Mouse (Mus musculus) MEL (cell line): ENCODE results near the gene Ubl5. TPM values are rescaled to one million over a fixed set of nuclear protein-coding genes. Genes with fewer than 3 reads are reported as not detected.

Experiments used
- DNase-seq: peaks from one replicate; pipeline ENCODE4 v3.0.0; 2011; ENCODE audit warnings: low read depth, low spot score
- H3K27ac ChIP-seq: 2 replicates; pipeline ENCODE4 v1.5.1; 2012; ENCODE audit warnings: low read depth, mild to moderate bottlenecking, control low read depth, low read length, moderate library complexity; ENCODE audit not compliant: control insufficient read depth
- H3K27me3 ChIP-seq, 2 experiments: fragments of 150-350 bp in 1 of 2; sonication (generic) in 1 of 2; 2 replicates each; pipeline ENCODE4 v1.6.1; 2012; ENCODE audit warnings: low read length in 2 of 2, mild to moderate bottlenecking in 2 of 2, improper control_type of control experiment in 1 of 2, moderate library complexity in 1 of 2; ENCODE audit not compliant: insufficient read depth in 2 of 2, control insufficient read depth in 1 of 2
- H3K36me3 ChIP-seq, 2 experiments: 2 replicates each; pipeline ENCODE4 v1.6.1; 2012 to 2014; ENCODE audit warnings: low read length in 2 of 2, improper control_type of control experiment in 1 of 2, inconsistent platforms in 1 of 2, mild to moderate bottlenecking in 1 of 2; ENCODE audit not compliant: insufficient read depth in 2 of 2, control insufficient read depth in 1 of 2
- H3K4me1 ChIP-seq, 2 experiments: fragments of 150-350 bp in 1 of 2; sonication (generic) in 1 of 2; 2 replicates each; pipeline ENCODE4 v1.6.1; 2012; ENCODE audit warnings: low read length in 2 of 2, improper control_type of control experiment in 1 of 2, mild to moderate bottlenecking in 1 of 2; ENCODE audit not compliant: insufficient read depth in 2 of 2, control insufficient read depth in 1 of 2
- H3K4me3 ChIP-seq, 2 experiments: fragments of 150-350 bp in 1 of 2; sonication (generic) in 1 of 2; 2 replicates each; pipeline ENCODE4 v1.5.1; 2012; ENCODE audit warnings: low read depth in 2 of 2, low read length in 2 of 2, mild to moderate bottlenecking in 2 of 2, moderate library complexity in 2 of 2, control low read depth in 1 of 2, improper control_type of control experiment in 1 of 2; ENCODE audit not compliant: control insufficient read depth in 1 of 2, insufficient read depth in 1 of 2
- H3K79me2 ChIP-seq: 2 replicates; pipeline ENCODE4 v1.6.1; 2012; ENCODE audit warnings: mild to moderate bottlenecking, low read length, moderate library complexity; ENCODE audit not compliant: control insufficient read depth, poor library complexity, insufficient read depth
- H3K9ac ChIP-seq: 2 replicates; pipeline ENCODE4 v1.6.1; 2012; ENCODE audit warnings: low read depth, mild to moderate bottlenecking, control low read depth, low read length, moderate library complexity; ENCODE audit not compliant: control insufficient read depth, poor library complexity, severe bottlenecking
- H3K9me3 ChIP-seq: fragments of 150-350 bp; sonication (generic); replicated peaks from 2 replicates; pipeline ENCODE4 v1.6.1; 2012; ENCODE audit warnings: mild to moderate bottlenecking, low read length, improper control_type of control experiment, moderate library complexity; ENCODE audit not compliant: insufficient read depth
- BHLHE40 ChIP-seq: IDR thresholded peaks from 2 replicates; pipeline ENCODE4 v1.6.1; 2012; ENCODE audit warnings: low read depth, mild to moderate bottlenecking, inconsistent platforms, low read length, improper control_type of control experiment, borderline replicate concordance
- CHD1 ChIP-seq: IDR thresholded peaks from 2 replicates; pipeline ENCODE4 v1.6.1; 2012; ENCODE audit warnings: low read depth, mild to moderate bottlenecking, inconsistent platforms, low read length, improper control_type of control experiment
- CHD2 ChIP-seq: IDR thresholded peaks from 2 replicates; pipeline ENCODE4 v1.6.1; 2011; ENCODE audit warnings: low read length, improper control_type of control experiment
- CTCF ChIP-seq, 3 experiments: IDR thresholded peaks in 2 of 3; conservative IDR thresholded peaks in 1 of 3; 2 replicates each; pipeline ENCODE4 v1.5.1; 2011 to 2012; ENCODE audit warnings: low read length in 3 of 3, low read depth in 2 of 3, mild to moderate bottlenecking in 2 of 3, improper control_type of control experiment in 1 of 3, inconsistent platforms in 1 of 3, mixed read lengths in 1 of 3, moderate library complexity in 1 of 3; ENCODE audit not compliant: control insufficient read depth in 1 of 3, insufficient read depth in 1 of 3, poor library complexity in 1 of 3, severe bottlenecking in 1 of 3
- E2F4 ChIP-seq: IDR thresholded peaks from 2 replicates; pipeline ENCODE4 v1.6.1; 2011; ENCODE audit warnings: low read depth, low read length, improper control_type of control experiment, borderline replicate concordance
- EP300 ChIP-seq, 2 experiments: IDR thresholded peaks; 2 replicates each; pipeline ENCODE4 v1.6.1; 2011; ENCODE audit warnings: improper control_type of control experiment in 2 of 2, low read length in 2 of 2, low read depth in 1 of 2, mild to moderate bottlenecking in 1 of 2
- ETS1 ChIP-seq: IDR thresholded peaks from 2 replicates; pipeline ENCODE4 v1.6.1; 2012; ENCODE audit warnings: low read depth, mild to moderate bottlenecking, inconsistent platforms, low read length, improper control_type of control experiment, moderate library complexity
- GATA1 ChIP-seq: IDR thresholded peaks from 2 replicates; pipeline ENCODE4 v1.6.1; 2011; ENCODE audit warnings: low read depth, low read length, improper control_type of control experiment
- HCFC1 ChIP-seq: IDR thresholded peaks from 2 replicates; pipeline ENCODE4 v1.6.1; 2012; ENCODE audit warnings: low read depth, mild to moderate bottlenecking, inconsistent platforms, low read length, improper control_type of control experiment, moderate library complexity
- KAT2A ChIP-seq: conservative IDR thresholded peaks from 2 replicates; pipeline ENCODE4 v1.6.1; 2012; ENCODE audit warnings: low read depth, low read length, improper control_type of control experiment, inconsistent platforms
- MAX ChIP-seq: IDR thresholded peaks from 2 replicates; pipeline ENCODE4 v1.6.1; 2011; ENCODE audit warnings: low read length, improper control_type of control experiment
- MXI1 ChIP-seq: IDR thresholded peaks from 2 replicates; pipeline ENCODE4 v1.6.1; 2011; ENCODE audit warnings: mild to moderate bottlenecking, low read depth, low read length, improper control_type of control experiment
- MYC ChIP-seq: IDR thresholded peaks from 2 replicates; pipeline ENCODE4 v1.6.1; 2011; ENCODE audit warnings: low read depth, mild to moderate bottlenecking, low read length, improper control_type of control experiment, moderate library complexity
- NRF1 ChIP-seq: IDR thresholded peaks from 2 replicates; pipeline ENCODE4 v1.6.1; 2014; ENCODE audit warnings: low read depth, mild to moderate bottlenecking, inconsistent platforms, low read length, improper control_type of control experiment, moderate library complexity; ENCODE audit not compliant: poor library complexity, insufficient read depth, severe bottlenecking
- POLR2A ChIP-seq, 2 experiments: IDR thresholded peaks; 2 replicates each; pipeline ENCODE4 v1.6.1; 2011 to 2012; ENCODE audit warnings: low read length in 2 of 2, mild to moderate bottlenecking in 2 of 2, control low read depth in 1 of 2, improper control_type of control experiment in 1 of 2, low read depth in 1 of 2, moderate library complexity in 1 of 2; ENCODE audit not compliant: control insufficient read depth in 1 of 2, insufficient read depth in 1 of 2, poor library complexity in 1 of 2
- POLR2AphosphoS2 ChIP-seq: IDR thresholded peaks from 2 replicates; pipeline ENCODE4 v1.6.1; 2011; ENCODE audit warnings: low read length, improper control_type of control experiment
- POLR2AphosphoS5 ChIP-seq: IDR thresholded peaks from 2 replicates; pipeline ENCODE4 v1.6.1; 2012; ENCODE audit warnings: low read depth, borderline replicate concordance, mild to moderate bottlenecking, inconsistent platforms, low read length, moderate library complexity, mixed read lengths
- SIN3A ChIP-seq: IDR thresholded peaks from 2 replicates; pipeline ENCODE4 v1.6.1; 2012; ENCODE audit warnings: low read length, improper control_type of control experiment, inconsistent platforms
- TAL1 ChIP-seq: IDR thresholded peaks from 2 replicates; pipeline ENCODE4 v1.6.1; 2012; ENCODE audit warnings: mild to moderate bottlenecking, inconsistent platforms, low read length, moderate library complexity, mixed read lengths
- USF1 ChIP-seq: IDR thresholded peaks from 2 replicates; pipeline ENCODE4 v1.6.1; 2014; ENCODE audit warnings: low read depth, mild to moderate bottlenecking, inconsistent platforms, low read length, improper control_type of control experiment, moderate library complexity
- USF2 ChIP-seq, 2 experiments: IDR thresholded peaks; 2 replicates each; pipeline ENCODE4 v1.6.1; 2011 to 2012; ENCODE audit warnings: improper control_type of control experiment in 2 of 2, low read length in 2 of 2, borderline replicate concordance in 1 of 2, inconsistent platforms in 1 of 2, low read depth in 1 of 2, mild to moderate bottlenecking in 1 of 2; ENCODE audit not compliant: insufficient read depth in 1 of 2
- polyA plus RNA-seq, 2 experiments: library from polyadenylated mRNA; stranded (reverse) in 1 of 2; unstranded in 1 of 2; fragments of >175 nt in 1 of 2; fragments of >200 nt in 1 of 2; gene quantifications; 2 replicates each; pipeline versions ENCODE4 v1.2.1 to v1.2.4; 2012; ENCODE audit warnings: low replicate concordance in 2 of 2, low read depth in 1 of 2; ENCODE audit not compliant: insufficient read length in 2 of 2, insufficient read depth in 1 of 2, missing spikeins in 1 of 2
- total RNA-seq: library from RNA; depleted of rRNA; stranded (reverse); fragments of 300-350 nt; gene quantifications from 2 replicates; pipeline ENCODE4 v1.2.3, GENCODE M21; 2012

Gene Ubl5
- total and polyA plus RNA-seq, 3 experiments: 850 to 1,103 TPM; not detected in 1

DNA sequence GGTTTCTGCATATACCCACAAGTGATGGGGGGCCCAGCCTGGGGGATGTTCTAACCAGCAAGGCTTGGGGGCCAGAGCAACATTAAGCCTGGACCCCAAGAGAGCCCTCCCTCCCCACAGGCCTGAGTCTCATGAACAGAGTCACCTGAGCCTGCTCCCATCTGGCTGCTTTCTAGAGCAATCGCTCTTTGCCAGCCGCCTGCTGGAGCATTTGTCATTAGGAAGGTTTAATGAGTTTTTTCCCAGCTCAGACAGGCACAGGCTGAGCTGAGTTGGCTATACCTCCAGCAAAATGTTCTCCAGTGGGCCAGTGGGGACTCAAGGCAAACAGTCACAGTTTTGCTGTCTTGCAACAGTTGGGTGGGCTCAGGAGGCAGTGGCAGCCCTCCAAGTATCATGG, 21.7 kb downstream of the Ubl5 start:
- Histone ChIP-seq H3K9me3 (no peaks in the 10 kb centered on the region), H3K79me2 (peaks cover 3% of the 10 kb centered on the region; the same call in 1 of the 2 replicates), H3K27ac (no peak overlapping the region), H3K9ac (no peak overlapping the region), H3K4me3 (no peak overlapping the region), H3K27me3 (no peaks in the 10 kb centered on the region), H3K36me3 (peaks cover 18 to 22% of the 10 kb centered on the region in 2 experiments), H3K4me1 (peaks cover 5 to 22% of the 10 kb centered on the region in 2 experiments)
- no peak for TF ChIP-seq NRF1
- no peak for TF ChIP-seq CTCF (IDR thresholded peaks at IDR 0.05 in 2 of 3, conservative IDR thresholded peaks at IDR 0.05 in 1 of 3; ENCODE audit: control insufficient read depth in 1 of 3, insufficient read depth in 1 of 3, low read depth in 2 of 3, low read length in 3 of 3, poor library complexity in 1 of 3, severe bottlenecking in 1 of 3)
- TF ChIP-seq CHD2: no peak
- TF ChIP-seq TAL1: no peak
- TF ChIP-seq MAX: no peak
- no peak for TF ChIP-seq SIN3A
- no peak for TF ChIP-seq CHD1
- TF ChIP-seq KAT2A: no peak
- no peak; the same call in 1 of the 2 replicates for TF ChIP-seq POLR2AphosphoS2
- TF ChIP-seq EP300 (IDR thresholded peaks at IDR 0.05; ENCODE audit: low read depth in 1 of 2, low read length in 2 of 2): no peak
- no peak for TF ChIP-seq MXI1
- TF ChIP-seq MYC: no peak
- TF ChIP-seq USF1: no peak
- TF ChIP-seq ETS1: no peak
- TF ChIP-seq HCFC1: no peak
- no peak for TF ChIP-seq USF2 (IDR thresholded peaks at IDR 0.05; ENCODE audit: borderline replicate concordance in 1 of 2, insufficient read depth in 1 of 2, low read depth in 1 of 2, low read length in 2 of 2)
- no peak for TF ChIP-seq E2F4
- TF ChIP-seq BHLHE40: no peak
- DNase-seq: no peak

DNA sequence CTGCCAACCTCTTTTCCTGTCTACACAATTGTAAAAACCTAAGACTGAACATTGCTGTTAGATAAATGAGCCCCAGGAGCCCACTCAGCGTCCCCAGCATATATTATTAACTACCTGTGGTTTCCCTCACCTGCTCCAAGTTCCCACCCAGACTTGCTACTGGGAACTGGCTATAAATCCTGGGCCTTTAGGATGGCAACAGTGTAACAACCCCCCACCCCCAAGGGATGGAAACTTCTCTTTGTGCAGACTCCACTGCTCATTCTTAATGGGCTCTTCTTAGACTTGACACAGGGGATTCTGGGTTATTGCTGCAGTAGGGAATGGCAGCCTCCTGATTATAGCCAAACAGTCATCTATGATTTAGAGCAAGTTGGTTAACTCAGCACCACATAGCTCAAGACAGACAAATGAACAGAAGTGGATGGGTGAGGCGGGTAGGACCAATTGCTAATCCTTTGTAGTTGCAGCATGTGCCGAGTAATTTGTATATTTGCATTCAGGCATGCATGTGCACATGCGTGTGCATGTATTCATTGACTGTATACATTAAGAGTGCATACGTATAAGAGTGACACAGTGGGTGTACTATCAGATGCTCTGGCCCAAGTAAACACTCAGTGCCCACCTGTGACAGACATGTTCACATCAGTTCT, 22.4 kb downstream of the Ubl5 start:
- Histone ChIP-seq H3K79me2 (no peaks in the 10 kb centered on the region), H3K27ac (no peak overlapping the region), H3K36me3 (peaks cover 15 to 18% of the 10 kb centered on the region in 2 experiments), H3K9ac (no peak overlapping the region), H3K9me3 (no peaks in the 10 kb centered on the region), H3K4me1 (peaks cover 5 to 22% of the 10 kb centered on the region in 2 experiments), H3K27me3 (no peaks in the 10 kb centered on the region), H3K4me3 (no peak overlapping the region)
- TF ChIP-seq GATA1 (no peak), BHLHE40 (0 out of 2 replicates have a peak, but pooled peaks have one; percentile 6), POLR2A (IDR thresholded peaks at IDR 0.05; ENCODE audit: control insufficient read depth in 1 of 2, insufficient read depth in 1 of 2, low read depth in 1 of 2, low read length in 2 of 2, poor library complexity in 1 of 2) (peak in 1 of 2 experiments; percentile 34; a peak in 2 of 4 replicates), POLR2AphosphoS5 (peak; percentile 94)
- peak; percentile 52 for DNase-seq
